Mouse (Mus musculus): ENCODE results near the gene Gm20422.

GRCm38 (mm10) chr8:69805086-69805485, 30.4 kb upstream of the Gm20422 start:
- no peak for TF ChIP-seq CTCF (IDR thresholded peaks at IDR 0.05; ENCODE audit: borderline replicate concordance, control insufficient read depth, extremely low read depth, insufficient read depth, low read length, poor library complexity)
- no peak for TF ChIP-seq POLR2A (IDR thresholded peaks at IDR 0.05; ENCODE audit: control insufficient read depth, extremely low read depth, insufficient read depth, low read length, poor library complexity)
